Mouse (Mus musculus) bone marrow, adult 2 months (tissue): ENCODE data around the gene Spata45. TPM values are rescaled to one million over a fixed set of nuclear protein-coding genes. Genes with fewer than 3 reads are reported as not detected.
A peak's percentile ranks its signal among the peaks of the same experiment; 100 is the strongest.
"Not testable (repeated sequence)": the region's sequence is repeated elsewhere in the genome, so short reads cannot be mapped to it uniquely, and the experiment has no call there.

Source experiments
- H3K27ac ChIP-seq: fragments of 200-500 bp; 2 replicates; pipeline ENCODE4 v1.5.1; 2012; ENCODE audit warnings: low read depth, mild to moderate bottlenecking, control low read depth, inconsistent platforms, low read length; ENCODE audit not compliant: control insufficient read depth, poor library complexity, insufficient read depth
- H3K4me1 ChIP-seq: fragments of 200-500 bp; 2 replicates; pipeline ENCODE4 v1.6.1; 2011; ENCODE audit warnings: low read length; ENCODE audit not compliant: control insufficient read depth, insufficient read depth
- H3K4me3 ChIP-seq: fragments of 200-500 bp; replicated peaks from 2 replicates; pipeline ENCODE3; 2011; ENCODE audit warnings: mild to moderate bottlenecking, low read depth, low read length, control low read depth; ENCODE audit not compliant: control insufficient read depth
- CTCF ChIP-seq: fragments of 200-500 bp; IDR thresholded peaks from 2 replicates; pipeline ENCODE4 v1.5.1; 2011; ENCODE audit warnings: low read length, control low read depth; ENCODE audit not compliant: control insufficient read depth, insufficient read depth
- POLR2A ChIP-seq: fragments of 200-500 bp; IDR thresholded peaks from 2 replicates; pipeline ENCODE4 v1.6.1; 2011; ENCODE audit warnings: low read depth, mild to moderate bottlenecking, control low read depth, low read length, borderline replicate concordance; ENCODE audit not compliant: control insufficient read depth
- WGBS: fragments of 180-500 bp; shearing (Covaris S2); methylation state at CpG from one replicate; pipeline ENCODE4 v1.1.7; 2018; 5-methylcytosine and 5-hydroxymethylcytosine counted together
- polyA plus RNA-seq: library from polyadenylated mRNA; stranded (reverse); fragments of >200 nt; gene quantifications from 2 replicates; pipeline ENCODE4 v1.2.4, GENCODE M21; 2011; ENCODE audit warnings: low replicate concordance; ENCODE audit not compliant: missing spikeins, insufficient read depth, insufficient read length

Gene Spata45
- polyA plus RNA-seq, 1 experiment: not detected

DNA sequence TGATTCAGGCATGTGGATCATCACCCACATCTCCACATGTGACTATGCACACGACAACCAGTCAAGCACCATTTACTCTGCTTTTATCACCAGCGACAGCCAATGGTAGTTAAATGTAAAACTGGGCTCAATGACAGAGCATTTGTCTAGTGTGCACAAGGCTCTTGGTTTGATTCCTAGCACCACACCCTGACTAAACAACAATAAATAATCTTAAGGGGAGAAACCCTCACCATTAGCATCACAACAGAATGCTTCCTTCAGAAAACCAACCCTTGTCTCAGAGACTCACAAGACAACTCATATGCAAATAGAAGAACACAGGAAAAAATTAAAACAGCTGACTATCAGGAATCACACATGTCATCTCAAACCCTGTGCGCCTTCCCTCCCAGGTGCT lies 22.2 kb upstream of the Spata45 start:
- TF ChIP-seq CTCF (no peak), POLR2A (no peak)
- no peaks in the 10 kb centered on the region for H3K4me1 ChIP-seq
- H3K4me3 ChIP-seq: no peak overlapping the region
- WGBS: 88% methylated on average over 3 of the region's 3 CpGs
- no peak overlapping the region for H3K27ac ChIP-seq

DNA sequence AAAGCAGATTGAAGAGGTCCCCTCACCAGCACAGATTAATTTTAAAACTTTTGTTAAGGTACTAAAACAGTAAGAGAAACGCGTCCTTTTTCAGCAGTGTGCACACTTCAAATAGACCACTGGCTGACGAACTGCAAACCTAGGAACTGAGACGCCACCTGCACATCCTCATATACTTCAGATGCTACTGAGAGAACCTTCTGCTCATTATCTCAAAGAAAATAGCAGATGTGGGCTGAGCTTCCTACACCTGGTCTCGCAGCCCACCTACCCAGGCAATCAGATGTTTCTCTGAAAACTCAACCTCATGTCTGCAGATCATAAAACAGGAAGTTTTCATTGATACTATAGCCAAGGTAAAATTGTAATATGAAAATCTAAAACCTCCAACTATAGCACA lies 16.6 kb upstream of the Spata45 start:
- WGBS: 86% methylated on average over 5 of the region's 5 CpGs
- no peak for TF ChIP-seq POLR2A
- TF ChIP-seq CTCF: no peak
- no peak overlapping the region for H3K4me3 ChIP-seq
- H3K27ac ChIP-seq: no peak overlapping the region
- H3K4me1 ChIP-seq: no peaks in the 10 kb centered on the region; the same call in 1 of the 2 replicates

DNA sequence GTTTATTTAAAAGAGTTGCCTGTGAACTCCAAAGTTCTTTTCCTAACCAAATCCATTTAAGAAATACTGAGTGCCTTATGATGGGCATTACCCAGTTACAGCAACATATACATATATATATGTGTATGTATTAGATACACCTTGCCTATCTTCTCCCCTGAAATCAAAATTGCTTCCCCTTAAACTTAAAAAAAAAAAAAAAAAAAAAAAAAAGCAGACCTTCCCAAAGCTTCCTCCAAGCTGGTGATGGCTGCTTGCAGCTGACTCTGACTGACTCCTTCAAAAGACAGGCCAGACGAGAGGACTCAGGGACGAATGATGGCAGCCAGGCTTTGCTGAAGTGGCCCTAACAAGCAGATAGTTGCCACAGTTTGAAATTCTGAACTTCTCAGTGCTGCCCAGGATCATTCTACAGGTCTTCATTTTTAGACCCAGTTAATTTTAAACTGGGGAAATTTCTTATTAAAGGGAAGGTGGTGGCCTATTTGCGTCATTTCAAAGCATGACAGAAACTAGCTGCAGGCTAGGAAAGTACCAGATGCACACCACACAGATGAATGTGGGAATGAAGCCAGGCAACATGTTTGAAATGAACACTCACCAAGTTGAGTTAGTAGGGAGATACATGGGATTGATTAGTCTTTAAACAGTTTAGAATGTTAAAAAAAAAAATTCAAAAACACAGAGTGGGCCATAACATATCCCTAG lies 16.1 kb upstream of the Spata45 start:
- Histone ChIP-seq H3K27ac (no peak overlapping the region), H3K4me1 (no peaks in the 10 kb centered on the region; the same call in 1 of the 2 replicates), H3K4me3 (no peak overlapping the region)
- TF ChIP-seq CTCF (no peak), POLR2A (no peak)
- WGBS: 85% methylated on average over 3 of the region's 3 CpGs

DNA sequence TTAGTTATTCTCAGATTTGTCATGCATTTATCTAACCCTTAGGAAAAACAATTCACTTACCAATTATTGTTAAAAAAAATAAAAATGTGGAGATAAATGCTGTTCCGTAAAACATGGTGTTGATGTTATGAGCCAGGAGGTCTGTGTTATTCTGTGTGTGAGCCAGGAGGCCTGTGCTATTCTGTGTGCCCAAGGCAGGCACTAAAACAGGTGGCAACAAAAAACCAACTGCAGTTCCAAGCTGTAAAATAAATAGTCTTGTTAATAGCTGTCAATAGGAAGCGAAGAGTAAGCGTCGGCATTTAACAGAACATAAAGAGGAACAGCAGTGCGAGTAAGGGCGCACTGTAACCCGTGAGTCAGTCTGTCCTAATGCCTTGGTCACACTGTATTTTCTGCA lies 15.4 kb upstream of the Spata45 start:
- Histone ChIP-seq H3K4me3 (no peak overlapping the region), H3K4me1 (no peaks in the 10 kb centered on the region; the same call in 1 of the 2 replicates), H3K27ac (no peak overlapping the region)
- TF ChIP-seq CTCF: no peak
- TF ChIP-seq POLR2A: no peak
- 87% methylated on average over 7 of the region's 7 CpGs for WGBS

DNA sequence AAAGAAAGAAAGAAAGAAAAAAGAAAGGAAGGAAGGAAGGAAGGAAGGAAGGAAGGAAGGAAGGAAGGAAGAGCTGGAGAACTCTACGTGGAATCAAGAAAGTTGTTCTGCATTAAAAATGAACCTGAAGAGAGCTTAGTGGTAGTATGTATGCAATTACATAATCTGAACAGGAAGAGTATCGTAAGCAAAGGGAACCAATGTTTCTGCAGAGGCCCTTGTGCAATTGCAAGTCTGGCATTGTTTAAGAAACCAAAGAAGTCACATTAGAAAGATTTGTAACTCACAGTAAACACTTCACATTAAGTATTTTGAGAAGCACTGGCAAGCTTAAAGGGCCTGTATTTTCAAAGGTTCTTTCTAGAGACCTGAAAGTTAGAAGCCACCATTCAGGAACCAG lies 13.3 kb upstream of the Spata45 start:
- 25% methylated on average over 2 of the region's 2 CpGs for WGBS
- H3K27ac ChIP-seq: no peak overlapping the region
- TF ChIP-seq POLR2A: no peak
- TF ChIP-seq CTCF: no peak
- no peak overlapping the region for H3K4me3 ChIP-seq
- peaks cover 2% of the 10 kb centered on the region; the same call in 1 of the 2 replicates for H3K4me1 ChIP-seq

DNA sequence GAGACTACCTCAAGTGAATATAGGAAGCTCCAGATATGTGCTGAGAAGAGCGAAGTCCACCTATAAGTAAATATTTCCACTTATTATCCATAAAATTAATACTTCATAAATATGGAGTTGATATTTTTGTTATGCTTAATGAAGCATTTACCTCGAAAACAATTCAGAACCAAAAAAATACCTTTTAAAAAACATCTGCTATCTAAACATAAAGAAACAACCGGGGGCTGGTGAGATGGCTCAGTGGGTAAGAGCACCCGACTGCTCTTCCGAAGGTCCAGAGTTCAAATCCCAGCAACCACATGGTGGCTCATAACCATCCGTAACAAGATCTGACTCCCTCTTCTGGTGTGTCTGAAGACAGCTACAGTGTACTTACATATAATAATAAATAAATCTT lies 12.6 kb upstream of the Spata45 start:
- H3K4me1 ChIP-seq, H3K27ac ChIP-seq, H3K4me3 ChIP-seq: not testable (repeated sequence)
- 84% methylated on average over 6 of the region's 6 CpGs for WGBS

DNA sequence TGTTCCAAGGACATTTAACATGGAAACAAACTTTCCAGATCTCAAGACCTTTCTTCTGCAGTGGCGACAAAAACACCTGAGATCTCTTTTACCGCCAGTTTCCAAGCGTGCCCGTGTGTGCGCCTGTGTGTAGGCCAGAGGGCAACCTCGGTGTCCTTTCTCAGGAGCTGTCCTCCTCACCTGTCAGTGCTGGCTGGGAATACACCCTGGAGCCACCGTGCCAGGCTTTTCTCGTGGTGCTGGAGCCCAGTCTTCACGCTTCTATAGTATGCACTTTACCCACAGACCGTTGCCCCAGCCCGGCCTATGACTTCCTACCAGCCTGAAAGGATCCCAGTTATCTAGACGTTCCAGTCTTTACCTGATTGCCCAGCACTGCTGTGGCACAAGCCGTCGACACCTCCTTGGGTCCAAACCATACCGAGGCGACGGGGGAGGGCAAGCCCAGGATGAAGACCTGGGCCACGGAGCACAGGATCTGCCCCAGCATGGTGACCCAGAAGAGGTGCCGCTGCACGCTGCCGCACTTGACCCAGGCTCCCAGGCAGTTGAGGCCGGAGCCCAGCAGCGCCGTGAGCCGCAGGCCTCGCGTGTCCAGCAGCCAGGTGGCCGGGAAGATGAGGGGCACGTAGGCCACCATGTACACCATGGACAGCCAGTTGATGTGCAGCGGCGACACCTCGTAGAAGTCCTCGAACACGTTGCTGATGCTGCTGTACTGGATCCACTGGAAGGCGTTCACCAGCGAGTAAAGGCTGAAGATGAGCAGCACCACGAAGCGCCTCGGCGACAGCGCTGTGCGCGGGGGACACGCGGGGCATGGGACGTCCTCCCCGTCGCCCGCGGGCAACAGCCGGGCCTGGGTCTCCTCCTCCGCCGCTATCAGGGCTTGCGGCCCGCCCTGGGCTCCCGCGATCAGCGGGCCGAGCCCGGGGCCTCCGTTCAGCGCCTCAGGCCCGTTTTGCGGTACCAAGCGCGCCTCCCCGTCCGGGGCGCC lies 11.1 kb upstream of the Spata45 start:
- H3K4me3 ChIP-seq: peak overlapping the region; percentile 93
- WGBS: 10% methylated on average over 64 of the region's 69 CpGs
- 0 out of 2 replicates have a peak, but pooled peaks have one; percentile 0 for TF ChIP-seq POLR2A
- TF ChIP-seq CTCF: no peak
- H3K27ac ChIP-seq: peak overlapping the region; percentile 78
- H3K4me1 ChIP-seq: peaks cover 2% of the 10 kb centered on the region; the same call in 1 of the 2 replicates

DNA sequence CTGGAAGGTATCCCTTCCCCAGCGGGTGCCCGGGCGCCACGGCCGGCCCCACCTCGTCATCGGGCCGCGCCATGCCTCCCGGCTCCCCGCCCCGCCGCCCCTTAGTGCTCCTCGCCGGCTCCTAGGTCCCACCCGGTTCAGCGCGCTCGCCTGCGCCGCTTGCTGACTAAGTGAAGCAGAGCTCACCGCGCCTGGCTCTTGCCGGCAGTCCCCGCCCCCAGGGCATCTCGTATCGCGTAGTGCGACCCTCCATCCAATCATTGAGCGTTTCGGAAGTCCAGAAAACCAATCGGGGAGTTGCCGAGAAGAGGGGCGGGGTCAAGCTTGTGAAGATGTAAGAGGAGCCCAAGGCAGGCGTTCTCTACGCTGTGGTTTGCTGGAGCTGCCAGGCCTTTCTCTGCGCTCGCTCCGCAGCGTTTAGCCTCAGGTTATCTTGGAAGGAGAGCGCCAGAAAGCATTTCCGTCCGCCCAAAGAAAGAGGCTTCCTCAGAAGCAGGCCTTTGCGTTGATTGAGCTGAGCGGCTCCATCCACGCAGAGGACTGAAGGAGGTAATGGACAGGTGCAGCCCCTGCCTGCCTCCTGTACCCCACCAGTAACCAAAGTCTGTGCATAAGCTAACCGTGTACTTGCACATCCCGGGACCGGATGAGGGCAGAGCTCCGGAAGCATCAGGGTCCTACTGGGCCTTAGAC lies 10.3 kb upstream of the Spata45 start, which contains the start of gene Flvcr1:
Gene Flvcr1 (minus strand): TSS at position 138 of the 693 bp plus-strand sequence.
- WGBS: under 1% methylated on average over 50 of the region's 50 CpGs
- Histone ChIP-seq H3K27ac (peak within 1 kb of the TSS; percentile 78), H3K4me1 (peaks cover 2% of the 10 kb centered on the region; the same call in 1 of the 2 replicates), H3K4me3 (peak within 1 kb of the TSS; percentile 93)
- TF ChIP-seq CTCF (no peak), POLR2A (peak; percentile 85; the same call in 1 of the 2 replicates)
